Mouse (Mus musculus): ENCODE data around the gene Tead1. TPM values are rescaled to one million over a fixed set of nuclear protein-coding genes. Genes with fewer than 3 reads are reported as not detected.

Tead1 gene
- polyA plus RNA-seq, 1 experiment: 2.1 TPM

GRCm38 (mm10) chr7:112828696-112829022 lies 149.5 kb downstream of the Tead1 start:
- no peak overlapping the region for H3K27ac ChIP-seq (ENCODE audit: control insufficient read depth, insufficient read depth, low read depth, low read length)
- peaks cover 1% of the 10 kb centered on the region for H3K4me1 ChIP-seq (ENCODE audit: control insufficient read depth, insufficient read depth, low read length)
- no peak overlapping the region for H3K4me3 ChIP-seq (ENCODE audit: control insufficient read depth, low read depth, low read length)
- no peaks in the 10 kb centered on the region for H3K36me3 ChIP-seq (ENCODE audit: control insufficient read depth, insufficient read depth, low read length)
- no peaks in the 10 kb centered on the region for H3K27me3 ChIP-seq (ENCODE audit: control insufficient read depth, insufficient read depth, low read length)
- no peak for TF ChIP-seq POLR2A (IDR thresholded peaks at IDR 0.05; ENCODE audit: control insufficient read depth, low read depth, low read length)

GRCm38 (mm10) chr7:112830946-112831345 lies 151.8 kb downstream of the Tead1 start:
- Histone ChIP-seq H3K4me1 (ENCODE audit: control insufficient read depth, insufficient read depth, low read length) (no peaks in the 10 kb centered on the region; the same call in 1 of the 2 replicates), H3K27ac (ENCODE audit: control insufficient read depth, insufficient read depth, low read depth, low read length) (no peak overlapping the region), H3K27me3 (ENCODE audit: control insufficient read depth, insufficient read depth, low read length) (no peaks in the 10 kb centered on the region)

GRCm38 (mm10) chr7:112831446-112831845 lies 152.3 kb downstream of the Tead1 start:
- no peak overlapping the region for H3K27ac ChIP-seq (ENCODE audit: control insufficient read depth, insufficient read depth, low read depth, low read length)
- H3K4me3 ChIP-seq (ENCODE audit: control insufficient read depth, low read depth, low read length): no peak overlapping the region
- H3K27me3 ChIP-seq (ENCODE audit: control insufficient read depth, insufficient read depth, low read length): no peaks in the 10 kb centered on the region
- no peaks in the 10 kb centered on the region; the same call in 1 of the 2 replicates for H3K4me1 ChIP-seq (ENCODE audit: control insufficient read depth, insufficient read depth, low read length)
- H3K36me3 ChIP-seq (ENCODE audit: control insufficient read depth, insufficient read depth, low read length): no peaks in the 10 kb centered on the region
- no peak for TF ChIP-seq CTCF (IDR thresholded peaks at IDR 0.05; ENCODE audit: control insufficient read depth, insufficient read depth, insufficient replicate concordance, low read depth, low read length)
- no peak for TF ChIP-seq POLR2A (IDR thresholded peaks at IDR 0.05; ENCODE audit: control insufficient read depth, low read depth, low read length)

More at GRCm38 (mm10) chr7:112830946-112831345, 151.8 kb downstream of the Tead1 start:
- H3K36me3 ChIP-seq (ENCODE audit: control insufficient read depth, insufficient read depth, low read length): no peaks in the 10 kb centered on the region
- TF ChIP-seq CTCF (IDR thresholded peaks at IDR 0.05; ENCODE audit: control insufficient read depth, insufficient read depth, insufficient replicate concordance, low read depth, low read length) (no peak), POLR2A (IDR thresholded peaks at IDR 0.05; ENCODE audit: control insufficient read depth, low read depth, low read length) (no peak)
- H3K4me3 ChIP-seq (ENCODE audit: control insufficient read depth, low read depth, low read length): no peak overlapping the region

GRCm38 (mm10) chr7:112833132-112833531 lies 154.0 kb downstream of the Tead1 start:
- no peak for TF ChIP-seq POLR2A (IDR thresholded peaks at IDR 0.05; ENCODE audit: control insufficient read depth, low read depth, low read length)
- TF ChIP-seq CTCF (IDR thresholded peaks at IDR 0.05; ENCODE audit: control insufficient read depth, insufficient read depth, insufficient replicate concordance, low read depth, low read length): no peak
- Histone ChIP-seq H3K27ac (ENCODE audit: control insufficient read depth, insufficient read depth, low read depth, low read length) (no peak overlapping the region), H3K36me3 (ENCODE audit: control insufficient read depth, insufficient read depth, low read length) (no peaks in the 10 kb centered on the region), H3K4me1 (ENCODE audit: control insufficient read depth, insufficient read depth, low read length) (no peaks in the 10 kb centered on the region; the same call in 1 of the 2 replicates), H3K27me3 (ENCODE audit: control insufficient read depth, insufficient read depth, low read length) (no peaks in the 10 kb centered on the region), H3K4me3 (ENCODE audit: control insufficient read depth, low read depth, low read length) (no peak overlapping the region)

- no peaks in the 10 kb centered on the region for H3K27me3 ChIP-seq (ENCODE audit: control insufficient read depth, insufficient read depth, low read length)
- no peaks in the 10 kb centered on the region for H3K36me3 ChIP-seq (ENCODE audit: control insufficient read depth, insufficient read depth, low read length)
- no peak overlapping the region for H3K4me3 ChIP-seq (ENCODE audit: control insufficient read depth, low read depth, low read length)
- no peaks in the 10 kb centered on the region for H3K4me1 ChIP-seq (ENCODE audit: control insufficient read depth, insufficient read depth, low read length)
- TF ChIP-seq POLR2A (IDR thresholded peaks at IDR 0.05; ENCODE audit: control insufficient read depth, low read depth, low read length) (no peak), CTCF (IDR thresholded peaks at IDR 0.05; ENCODE audit: control insufficient read depth, insufficient read depth, insufficient replicate concordance, low read depth, low read length) (no peak)
- no peak overlapping the region for H3K27ac ChIP-seq (ENCODE audit: control insufficient read depth, insufficient read depth, low read depth, low read length)
Observed at GRCm38 (mm10) chr7:112836076-112836475, 157.0 kb downstream of the Tead1 start.

- Histone ChIP-seq H3K36me3 (ENCODE audit: control insufficient read depth, insufficient read depth, low read length) (no peaks in the 10 kb centered on the region), H3K27ac (ENCODE audit: control insufficient read depth, insufficient read depth, low read depth, low read length) (no peak overlapping the region), H3K4me3 (ENCODE audit: control insufficient read depth, low read depth, low read length) (no peak overlapping the region), H3K4me1 (ENCODE audit: control insufficient read depth, insufficient read depth, low read length) (no peaks in the 10 kb centered on the region), H3K27me3 (ENCODE audit: control insufficient read depth, insufficient read depth, low read length) (no peaks in the 10 kb centered on the region)
- no peak for TF ChIP-seq CTCF (IDR thresholded peaks at IDR 0.05; ENCODE audit: control insufficient read depth, insufficient read depth, insufficient replicate concordance, low read depth, low read length)
Observed at GRCm38 (mm10) chr7:112838131-112838530, 159.0 kb downstream of the Tead1 start.

GRCm38 (mm10) chr7:112840351-112840750 lies 161.2 kb downstream of the Tead1 start:
- no peak overlapping the region for H3K4me3 ChIP-seq (ENCODE audit: control insufficient read depth, low read depth, low read length)
- no peaks in the 10 kb centered on the region for H3K36me3 ChIP-seq (ENCODE audit: control insufficient read depth, insufficient read depth, low read length)
- H3K4me1 ChIP-seq (ENCODE audit: control insufficient read depth, insufficient read depth, low read length): no peaks in the 10 kb centered on the region
- no peak for TF ChIP-seq POLR2A (IDR thresholded peaks at IDR 0.05; ENCODE audit: control insufficient read depth, low read depth, low read length)
- no peak for TF ChIP-seq CTCF (IDR thresholded peaks at IDR 0.05; ENCODE audit: control insufficient read depth, insufficient read depth, insufficient replicate concordance, low read depth, low read length)
- H3K27me3 ChIP-seq (ENCODE audit: control insufficient read depth, insufficient read depth, low read length): no peaks in the 10 kb centered on the region
- no peak overlapping the region for H3K27ac ChIP-seq (ENCODE audit: control insufficient read depth, insufficient read depth, low read depth, low read length)

- TF ChIP-seq POLR2A (IDR thresholded peaks at IDR 0.05; ENCODE audit: control insufficient read depth, low read depth, low read length) (no peak), CTCF (IDR thresholded peaks at IDR 0.05; ENCODE audit: control insufficient read depth, insufficient read depth, insufficient replicate concordance, low read depth, low read length) (no peak)
- no peaks in the 10 kb centered on the region for H3K4me1 ChIP-seq (ENCODE audit: control insufficient read depth, insufficient read depth, low read length)
- H3K27ac ChIP-seq (ENCODE audit: control insufficient read depth, insufficient read depth, low read depth, low read length): no peak overlapping the region
- no peaks in the 10 kb centered on the region for H3K27me3 ChIP-seq (ENCODE audit: control insufficient read depth, insufficient read depth, low read length)
- no peaks in the 10 kb centered on the region for H3K36me3 ChIP-seq (ENCODE audit: control insufficient read depth, insufficient read depth, low read length)
- H3K4me3 ChIP-seq (ENCODE audit: control insufficient read depth, low read depth, low read length): no peak overlapping the region
Observed at GRCm38 (mm10) chr7:112840890-112841289, 161.8 kb downstream of the Tead1 start.

All from testis, adult 2 months (tissue).